Mouse (Mus musculus) liver, embryonic 14.5 days (tissue): ENCODE results near the gene Tnfrsf1a.

ENCODE experiments used
- CTCF ChIP-seq: IDR thresholded peaks from 2 replicates; pipeline ENCODE4 v1.5.1; 2016; ENCODE audit warnings: antibody characterized with exemption, low read depth, control low read depth
- EP300 ChIP-seq: IDR thresholded peaks from 2 replicates; pipeline ENCODE4 v1.6.1; 2016; ENCODE audit warnings: antibody characterized with exemption, low read depth

- no peak for TF ChIP-seq CTCF
- no peak for TF ChIP-seq EP300
These were observed 26.4 kb upstream of the Tnfrsf1a start for GRCm38 (mm10) chr6:125322794-125323193.
